Mouse (Mus musculus): Measurements from ENCODE around the gene Palld.

DNA sequence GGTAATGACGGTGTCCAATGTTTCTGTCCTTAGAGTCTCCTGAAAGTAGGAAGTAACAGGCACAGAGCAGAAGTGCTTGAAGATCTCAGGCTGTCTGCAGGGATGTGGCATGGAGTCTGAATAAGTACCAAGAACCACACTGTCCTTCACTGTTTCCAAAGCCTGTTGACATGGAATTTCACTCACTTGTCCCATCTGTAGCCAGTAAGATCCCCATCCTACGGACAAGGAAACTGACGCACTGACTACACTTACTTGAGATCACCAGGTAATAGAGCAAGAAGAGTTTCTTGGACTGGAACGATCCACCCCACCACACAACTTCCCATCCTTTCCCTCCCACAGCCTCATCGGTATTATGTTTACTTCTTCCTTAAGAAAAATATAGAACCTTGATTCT, 128.3 kb downstream of the Palld start:
- no peak for TF ChIP-seq EP300 (IDR thresholded peaks at IDR 0.05; ENCODE audit: insufficient read depth, low read depth, low read length)
- no peak for TF ChIP-seq CTCF (IDR thresholded peaks at IDR 0.05; ENCODE audit: low read depth, low read length)

Measured in ES-Bruce4 (cell line).